Mouse (Mus musculus): Measurements from ENCODE around the gene Mrpl43.
"Not testable (repeated sequence)": the region's sequence is repeated elsewhere in the genome, so short reads cannot be mapped to it uniquely, and the experiment has no call there.

Gene Mrpl43

GRCm38 (mm10) chr19:45005957-45006712 is at the start of gene Mrpl43:
Gene Mrpl43 (minus strand): TSS chr19:45006442.
- peak; percentile 93 for DNase-seq (ENCODE audit: low read depth, low spot score)

- no peak for DNase-seq (ENCODE audit: low read depth, low spot score)
Observed at GRCm38 (mm10) chr19:45054892-45055690, 48.8 kb upstream of the Mrpl43 start.

- DNase-seq (ENCODE audit: low read depth, low spot score) = no peak
Observed at GRCm38 (mm10) chr19:45053451-45053850, 47.2 kb upstream of the Mrpl43 start.

GRCm38 (mm10) chr19:45049523-45049922 is 43.3 kb upstream of the Mrpl43 start:
- DNase-seq (ENCODE audit: low read depth, low spot score) = no peak

GRCm38 (mm10) chr19:45048644-45049365 is 42.6 kb upstream of the Mrpl43 start:
- no peak for DNase-seq (ENCODE audit: low read depth, low spot score)

- DNase-seq (ENCODE audit: low read depth, low spot score) = no peak
Observed at GRCm38 (mm10) chr19:45047935-45048643, 41.8 kb upstream of the Mrpl43 start.

- peak; percentile 79 for DNase-seq (ENCODE audit: low read depth, low spot score)
Observed at GRCm38 (mm10) chr19:45047417-45047934, 41.2 kb upstream of the Mrpl43 start, which contains the start of gene Sfxn3. Gene Sfxn3 (plus strand): TSS chr19:45047503.

- DNase-seq (ENCODE audit: low read depth, low spot score) = peak; percentile 87
Observed at GRCm38 (mm10) chr19:45046523-45047321, 40.5 kb upstream of the Mrpl43 start.

GRCm38 (mm10) chr19:45045651-45046050 is 39.4 kb upstream of the Mrpl43 start, which contains the start of gene Pdzd7:
Gene Pdzd7 (minus strand): TSS chr19:45045717.
- DNase-seq (ENCODE audit: low read depth, low spot score) = no peak

GRCm38 (mm10) chr19:45045236-45045635 is 39.0 kb upstream of the Mrpl43 start:
- no peak for DNase-seq (ENCODE audit: low read depth, low spot score)

GRCm38 (mm10) chr19:45044389-45044927 is 38.2 kb upstream of the Mrpl43 start:
- no peak for DNase-seq (ENCODE audit: low read depth, low spot score)

- no peak for DNase-seq (ENCODE audit: low read depth, low spot score)
Observed at GRCm38 (mm10) chr19:45040214-45040613, 34.0 kb upstream of the Mrpl43 start.

- DNase-seq (ENCODE audit: low read depth, low spot score) = not testable (repeated sequence)
Observed at GRCm38 (mm10) chr19:45038198-45038597, 32.0 kb upstream of the Mrpl43 start.

- DNase-seq (ENCODE audit: low read depth, low spot score) = peak; percentile 86
Observed at GRCm38 (mm10) chr19:45036867-45037266, 30.6 kb upstream of the Mrpl43 start.

GRCm38 (mm10) chr19:45032570-45033332 is 26.5 kb upstream of the Mrpl43 start:
- DNase-seq (ENCODE audit: low read depth, low spot score) = peak; percentile 48

- peak; percentile 70 for DNase-seq (ENCODE audit: low read depth, low spot score)
Observed at GRCm38 (mm10) chr19:45031780-45032179, 25.5 kb upstream of the Mrpl43 start.

- DNase-seq (ENCODE audit: low read depth, low spot score) = peak; percentile 83
Observed at GRCm38 (mm10) chr19:45030746-45031693, 24.8 kb upstream of the Mrpl43 start.

- DNase-seq (ENCODE audit: low read depth, low spot score) = peak; percentile 75
Observed at GRCm38 (mm10) chr19:45030111-45030510, 23.9 kb upstream of the Mrpl43 start.

All from ES-CJ7 (cell line).